Mouse (Mus musculus) left cerebral cortex, postnatal 14 days (tissue): ENCODE results near the gene Drg2. TPM values are rescaled to one million over a fixed set of nuclear protein-coding genes. Genes with fewer than 3 reads are reported as not detected.

Experiments
- total RNA-seq, 2 experiments: library from RNA; stranded (reverse); gene quantifications; 2 replicates each; pipeline ENCODE4 v1.2.3; 2021

The Drg2 gene
- total RNA-seq, 2 experiments from 2014 or later: 73.1 to 78.4 TPM

Other genes with a start within 250 kb of the Drg2 start
- gene Srebf1, start 232.0 kb upstream of the Drg2 start, total RNA-seq: 10 to 100 TPM; 35.5 to 36.1 TPM
- 100 to 1,000 TPM; 163 to 172 TPM for gene Tom1l2, start 101.7 kb upstream of the Drg2 start, total RNA-seq
- gene Drc3, start 101.3 kb upstream of the Drg2 start, total RNA-seq: 10 to 100 TPM; 11.7 to 13.6 TPM
- 10 to 100 TPM; 43.0 to 44.7 TPM for gene Gid4, start 37.4 kb upstream of the Drg2 start, total RNA-seq
- 10 to 100 TPM; 28.7 to 30.4 TPM for gene Atpaf2, start 36.1 kb upstream of the Drg2 start, total RNA-seq
- under 1 TPM in 1 of 2 experiments, not detected in 1; 0.04 TPM for gene Myo15, start 14.7 kb downstream of the Drg2 start, total RNA-seq
- 10 to 100 TPM; 43.5 to 44.8 TPM for gene Alkbh5, start 81.8 kb downstream of the Drg2 start, total RNA-seq
- gene Llgl1, start 245.1 kb downstream of the Drg2 start, total RNA-seq: 10 to 100 TPM; 40.4 to 43.8 TPM